Mouse (Mus musculus) T-helper 17 cell (primary cell): ENCODE data around the gene Lrba.

Experiments
- in situ Hi-C, 2 experiments: fragments of 300-600 bp; cut with MboI, MseI; formaldehyde crosslinking; loops; 1 replicate in 1 of 2; 2 replicates in 1 of 2; pipeline ENCODE4 v1.15.1; 2025; ENCODE audit warnings: high pct_unique_total_duplicates in 2 of 2

Gene Lrba

DNA sequence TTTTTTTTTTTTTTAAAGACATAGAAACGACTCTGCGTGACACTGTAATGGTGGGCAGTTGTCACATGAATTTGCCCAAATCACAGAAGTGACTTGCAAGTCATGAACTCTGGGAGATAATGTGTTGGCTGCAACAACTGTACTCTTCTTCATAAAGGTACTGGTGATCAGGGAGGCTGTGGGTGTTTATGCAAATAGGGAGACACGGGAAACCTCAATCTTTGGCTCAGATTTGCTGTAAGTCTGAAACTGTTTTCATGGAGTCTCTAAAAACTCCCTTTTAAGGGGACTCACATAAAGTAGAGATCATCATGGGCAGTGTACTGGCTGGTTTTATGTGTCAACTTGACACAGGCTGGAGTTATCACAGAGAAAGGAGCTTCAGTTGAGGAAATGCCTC lies 603.0 kb downstream of the Lrba start:
- in situ Hi-C loops = no loop called here

DNA sequence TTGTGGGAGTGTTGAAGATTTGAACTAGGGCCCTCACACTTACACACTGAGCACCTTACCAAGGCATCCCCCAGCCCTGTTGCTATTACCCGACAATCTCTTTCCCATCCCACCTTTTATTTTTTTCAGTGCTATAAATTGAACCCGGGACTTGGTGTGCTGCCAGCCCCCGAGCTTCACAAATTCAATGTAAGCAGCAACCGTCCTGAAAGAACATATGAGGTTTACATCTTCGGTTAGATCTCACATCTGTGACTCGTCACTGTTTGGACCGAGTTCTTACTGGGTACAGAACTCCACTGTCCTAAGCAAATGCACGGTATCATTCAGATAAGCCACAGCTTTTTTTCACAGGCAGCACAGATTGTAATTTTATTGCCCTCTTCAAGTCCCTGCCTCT lies 607.6 kb downstream of the Lrba start:
- in situ Hi-C loops = loop anchor here in 1 of 2 experiments (10.0 kb wide), 1 partner anchor 187 kb away; no protein-coding TSS in a partner anchor
